Mouse (Mus musculus): ENCODE results near the gene A330070K13Rik.

GRCm38 (mm10) chr5:130329889-130330288 lies 54.5 kb downstream of the A330070K13Rik start:
- TF ChIP-seq POLR2A (IDR thresholded peaks at IDR 0.05; ENCODE audit: low read depth, low read length): no peak
- TF ChIP-seq CTCF (conservative IDR thresholded peaks at IDR 0.05; ENCODE audit: insufficient read depth, insufficient read length, low read depth, low read length): no peak
